Mouse (Mus musculus): Measurements from ENCODE around the gene Pacrg. TPM values are rescaled to one million over a fixed set of nuclear protein-coding genes. Genes with fewer than 3 reads are reported as not detected.

Gene Pacrg
- polyA plus RNA-seq, 1 experiment from 2014 or later, result 0.57 TPM

- Histone ChIP-seq H3K36me3 (ENCODE audit: control insufficient read depth, insufficient read depth) (no peaks in the 10 kb centered on the region), H3K4me2 (replicated peaks; ENCODE audit: low read depth) (no peak overlapping the region), H3K4me3 (ENCODE audit: low read depth, low read length) (no peak overlapping the region), H3K9me3 (ENCODE audit: control insufficient read depth) (no peaks in the 10 kb centered on the region), H3K27ac (ENCODE audit: low read depth, low read length) (no peak overlapping the region), H3K9ac (ENCODE audit: low read depth, low read length) (no peak overlapping the region), H3K27me3 (replicated peaks; ENCODE audit: control insufficient read depth, insufficient read depth, low read length) (no peaks in the 10 kb centered on the region), H3K4me1 (replicated peaks; ENCODE audit: control insufficient read depth, insufficient read depth, low read length) (no peaks in the 10 kb centered on the region)
- TF ChIP-seq CTCF (IDR thresholded peaks at IDR 0.05; ENCODE audit: low read depth), result no peak
- ATAC-seq, result no peak
Measured at GRCm38 (mm10) chr17:10458743-10459142, 381.4 kb downstream of the Pacrg start.

GRCm38 (mm10) chr17:10456409-10456808 is 383.7 kb downstream of the Pacrg start:
- Histone ChIP-seq H3K27me3 (replicated peaks; ENCODE audit: control insufficient read depth, insufficient read depth, low read length) (no peaks in the 10 kb centered on the region), H3K9ac (ENCODE audit: low read depth, low read length) (no peak overlapping the region), H3K9me3 (ENCODE audit: control insufficient read depth) (no peaks in the 10 kb centered on the region), H3K4me2 (replicated peaks; ENCODE audit: low read depth) (no peak overlapping the region), H3K36me3 (ENCODE audit: control insufficient read depth, insufficient read depth) (no peaks in the 10 kb centered on the region), H3K4me3 (ENCODE audit: low read depth, low read length) (no peak overlapping the region), H3K27ac (ENCODE audit: low read depth, low read length) (no peak overlapping the region), H3K4me1 (replicated peaks; ENCODE audit: control insufficient read depth, insufficient read depth, low read length) (no peaks in the 10 kb centered on the region)
- 84% methylated on average over 4 of the region's 4 CpGs for WGBS
- no peak for TF ChIP-seq CTCF (IDR thresholded peaks at IDR 0.05; ENCODE audit: low read depth)
- ATAC-seq, result no peak

DNA sequence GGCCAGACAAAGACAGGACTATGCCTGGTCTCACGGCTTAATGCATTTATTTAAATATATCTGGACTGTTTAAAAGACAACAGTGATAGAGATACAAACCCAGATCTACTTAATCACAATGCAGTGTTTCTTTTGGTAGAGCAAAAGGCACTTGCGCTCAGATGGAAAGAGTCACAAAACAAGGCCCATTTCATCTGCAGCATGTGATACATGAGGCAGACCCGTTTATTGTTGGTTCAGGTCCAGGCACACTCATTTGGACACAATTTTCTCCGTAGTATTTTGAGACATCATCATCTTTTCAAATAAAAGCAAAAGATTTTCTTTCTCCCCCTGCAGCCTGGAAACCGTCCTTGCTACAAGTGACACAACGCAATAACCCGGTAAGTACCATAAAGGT is 384.1 kb downstream of the Pacrg start:
- H3K27me3 ChIP-seq (replicated peaks; ENCODE audit: control insufficient read depth, insufficient read depth, low read length), result no peaks in the 10 kb centered on the region
- no peaks in the 10 kb centered on the region for H3K4me1 ChIP-seq (replicated peaks; ENCODE audit: control insufficient read depth, insufficient read depth, low read length)
- no peaks in the 10 kb centered on the region for H3K9me3 ChIP-seq (ENCODE audit: control insufficient read depth)
- no peak overlapping the region for H3K4me2 ChIP-seq (replicated peaks; ENCODE audit: low read depth)
- 86% methylated on average over 7 of the region's 7 CpGs for WGBS
- no peak for TF ChIP-seq CTCF (IDR thresholded peaks at IDR 0.05; ENCODE audit: low read depth)
- H3K27ac ChIP-seq (ENCODE audit: low read depth, low read length), result no peak overlapping the region
- H3K36me3 ChIP-seq (ENCODE audit: control insufficient read depth, insufficient read depth), result no peaks in the 10 kb centered on the region
- no peak overlapping the region for H3K4me3 ChIP-seq (ENCODE audit: low read depth, low read length)
- H3K9ac ChIP-seq (ENCODE audit: low read depth, low read length), result no peak overlapping the region
- no peak for ATAC-seq

GRCm38 (mm10) chr17:10454406-10454805 is 385.7 kb downstream of the Pacrg start:
- H3K27me3 ChIP-seq (replicated peaks; ENCODE audit: control insufficient read depth, insufficient read depth, low read length), result no peaks in the 10 kb centered on the region
- no peak for TF ChIP-seq CTCF (IDR thresholded peaks at IDR 0.05; ENCODE audit: low read depth)
- no peaks in the 10 kb centered on the region for H3K4me1 ChIP-seq (replicated peaks; ENCODE audit: control insufficient read depth, insufficient read depth, low read length)
- ATAC-seq, result no peak
- H3K9ac ChIP-seq (ENCODE audit: low read depth, low read length), result no peak overlapping the region
- H3K27ac ChIP-seq (ENCODE audit: low read depth, low read length), result no peak overlapping the region
- WGBS, result 91% methylated on average over 8 of the region's 8 CpGs
- H3K4me3 ChIP-seq (ENCODE audit: low read depth, low read length), result no peak overlapping the region
- H3K4me2 ChIP-seq (replicated peaks; ENCODE audit: low read depth), result no peak overlapping the region
- H3K36me3 ChIP-seq (ENCODE audit: control insufficient read depth, insufficient read depth), result no peaks in the 10 kb centered on the region
- H3K9me3 ChIP-seq (ENCODE audit: control insufficient read depth), result no peaks in the 10 kb centered on the region

GRCm38 (mm10) chr17:10452801-10453200 is 387.3 kb downstream of the Pacrg start:
- WGBS, result 87% methylated on average over 3 of the region's 3 CpGs
- H3K27ac ChIP-seq (ENCODE audit: low read depth, low read length), result no peak overlapping the region
- TF ChIP-seq CTCF (IDR thresholded peaks at IDR 0.05; ENCODE audit: low read depth), result no peak
- no peak for ATAC-seq
- H3K36me3 ChIP-seq (ENCODE audit: control insufficient read depth, insufficient read depth), result no peaks in the 10 kb centered on the region
- no peaks in the 10 kb centered on the region for H3K27me3 ChIP-seq (replicated peaks; ENCODE audit: control insufficient read depth, insufficient read depth, low read length)
- H3K4me3 ChIP-seq (ENCODE audit: low read depth, low read length), result no peak overlapping the region
- H3K4me2 ChIP-seq (replicated peaks; ENCODE audit: low read depth), result no peak overlapping the region
- no peak overlapping the region for H3K9ac ChIP-seq (ENCODE audit: low read depth, low read length)
- H3K4me1 ChIP-seq (replicated peaks; ENCODE audit: control insufficient read depth, insufficient read depth, low read length), result no peaks in the 10 kb centered on the region
- no peaks in the 10 kb centered on the region for H3K9me3 ChIP-seq (ENCODE audit: control insufficient read depth)

GRCm38 (mm10) chr17:10451306-10452077 is 388.6 kb downstream of the Pacrg start:
- 83% methylated on average over 10 of the region's 10 CpGs for WGBS
- Histone ChIP-seq H3K4me2 (replicated peaks; ENCODE audit: low read depth) (no peak overlapping the region), H3K36me3 (ENCODE audit: control insufficient read depth, insufficient read depth) (no peaks in the 10 kb centered on the region), H3K9me3 (ENCODE audit: control insufficient read depth) (no peaks in the 10 kb centered on the region), H3K27ac (ENCODE audit: low read depth, low read length) (no peak overlapping the region), H3K9ac (ENCODE audit: low read depth, low read length) (no peak overlapping the region), H3K4me3 (ENCODE audit: low read depth, low read length) (no peak overlapping the region), H3K4me1 (replicated peaks; ENCODE audit: control insufficient read depth, insufficient read depth, low read length) (no peaks in the 10 kb centered on the region), H3K27me3 (replicated peaks; ENCODE audit: control insufficient read depth, insufficient read depth, low read length) (no peaks in the 10 kb centered on the region)
- no peak for ATAC-seq
- no peak for TF ChIP-seq CTCF (IDR thresholded peaks at IDR 0.05; ENCODE audit: low read depth)
